Mouse (Mus musculus): Measurements from ENCODE around the gene Stub1.

- no peak for TF ChIP-seq MAX (IDR thresholded peaks at IDR 0.05; ENCODE audit: low read depth)
- TF ChIP-seq CEBPB (IDR thresholded peaks at IDR 0.05; ENCODE audit: insufficient read depth, poor library complexity, severe bottlenecking): no peak
- TF ChIP-seq POLR2A (IDR thresholded peaks at IDR 0.05; ENCODE audit: insufficient read length, low read depth): peak; percentile 69
- TF ChIP-seq USF1 (IDR thresholded peaks at IDR 0.05; ENCODE audit: low read depth): no peak
- TF ChIP-seq MYOD1 (IDR thresholded peaks at IDR 0.05; ENCODE audit: control insufficient read depth in 1 of 3, insufficient read length in 2 of 3, low read depth in 2 of 3): no peak
- no peak for TF ChIP-seq REST (IDR thresholded peaks at IDR 0.05; ENCODE audit: insufficient read depth, insufficient read length)
- no peak for TF ChIP-seq TCF3 (IDR thresholded peaks at IDR 0.05; ENCODE audit: insufficient read length, low read depth)
- no peak for TF ChIP-seq E2F4 (IDR thresholded peaks at IDR 0.05; ENCODE audit: insufficient read depth)
- no peak for TF ChIP-seq SRF (IDR thresholded peaks at IDR 0.05; ENCODE audit: control insufficient read depth, insufficient read length, low read depth)
- peak; percentile 63 for TF ChIP-seq POLR2AphosphoS2 (IDR thresholded peaks at IDR 0.05; ENCODE audit: insufficient read length, low read depth)
These were observed 35.5 kb upstream of the Stub1 start, which contains the start of gene Mcrip2 for GRCm38 (mm10) chr17:25868601-25869191.
